Mouse (Mus musculus) liver, embryonic 14.5 days (tissue): ENCODE results near the gene Il10ra.

Experiments
- CTCF ChIP-seq: IDR thresholded peaks from 2 replicates; pipeline ENCODE4 v1.5.1; 2016; ENCODE audit warnings: antibody characterized with exemption, low read depth, control low read depth
- EP300 ChIP-seq: IDR thresholded peaks from 2 replicates; pipeline ENCODE4 v1.6.1; 2016; ENCODE audit warnings: antibody characterized with exemption, low read depth

GRCm38 (mm10) chr9:45274635-45275034, 5.7 kb upstream of the Il10ra start:
- TF ChIP-seq CTCF (no peak), EP300 (no peak)
